Mouse (Mus musculus): ENCODE measurements around the gene Bcl2a1c.
A peak's percentile ranks its signal among the peaks of the same experiment; 100 is the strongest.
"Not testable (repeated sequence)": the region's sequence is repeated elsewhere in the genome, so short reads cannot be mapped to it uniquely, and the experiment has no call there.

Bcl2a1c gene

DNA sequence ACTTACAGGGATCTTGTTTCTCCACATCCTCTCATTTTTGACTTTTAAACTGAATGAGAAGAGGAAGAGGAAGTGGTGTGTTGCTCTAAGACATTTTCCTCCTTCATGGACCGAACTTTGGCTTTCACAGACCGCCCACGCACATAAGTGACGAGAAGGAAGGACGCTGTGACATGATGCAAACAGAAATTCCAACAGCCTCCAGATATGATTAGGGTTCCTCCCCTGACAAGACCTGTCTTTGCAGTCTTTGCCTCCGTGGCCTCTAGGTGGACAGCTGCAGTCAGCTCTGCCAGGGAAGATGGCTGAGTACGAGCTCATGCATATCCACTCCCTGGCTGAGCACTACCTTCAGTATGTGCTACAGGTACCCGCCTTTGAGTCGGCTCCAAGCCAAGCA lies at the start of gene Bcl2a1c:
Gene Bcl2a1c, plus strand, starts transcription at position 281 of the 400 bp plus-strand sequence.
- not testable (repeated sequence) for DNase-seq (ENCODE audit: low read depth, low spot score)

DNA sequence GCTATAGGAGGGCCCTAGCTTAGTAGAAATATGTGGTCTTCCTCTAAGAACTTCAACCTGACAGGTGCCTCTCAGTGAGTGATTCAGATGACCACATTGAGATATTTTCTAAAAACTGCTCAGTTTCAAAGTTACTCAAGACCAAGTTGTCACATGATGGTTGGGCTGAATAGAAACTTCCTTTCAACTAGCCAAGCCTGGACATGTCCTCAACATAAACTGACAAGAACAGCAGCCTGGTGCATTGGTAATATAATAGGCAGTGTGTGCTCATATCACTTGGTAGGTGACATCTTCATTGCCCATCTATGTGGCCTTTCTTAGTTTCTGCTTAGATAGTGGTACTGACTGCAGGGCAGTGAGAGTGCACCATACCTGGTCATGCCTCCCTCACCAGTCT lies 24.0 kb upstream of the Bcl2a1c start:
- not testable (repeated sequence) for DNase-seq (ENCODE audit: low read depth, low spot score)

GRCm38 (mm10) chr9:114311752-114312151 lies 18.2 kb upstream of the Bcl2a1c start:
- DNase-seq (ENCODE audit: low read depth, low spot score), result not testable (repeated sequence)

GRCm38 (mm10) chr9:114318021-114318420 lies 11.9 kb upstream of the Bcl2a1c start:
- DNase-seq (ENCODE audit: low read depth, low spot score), result peak; percentile 53

DNA sequence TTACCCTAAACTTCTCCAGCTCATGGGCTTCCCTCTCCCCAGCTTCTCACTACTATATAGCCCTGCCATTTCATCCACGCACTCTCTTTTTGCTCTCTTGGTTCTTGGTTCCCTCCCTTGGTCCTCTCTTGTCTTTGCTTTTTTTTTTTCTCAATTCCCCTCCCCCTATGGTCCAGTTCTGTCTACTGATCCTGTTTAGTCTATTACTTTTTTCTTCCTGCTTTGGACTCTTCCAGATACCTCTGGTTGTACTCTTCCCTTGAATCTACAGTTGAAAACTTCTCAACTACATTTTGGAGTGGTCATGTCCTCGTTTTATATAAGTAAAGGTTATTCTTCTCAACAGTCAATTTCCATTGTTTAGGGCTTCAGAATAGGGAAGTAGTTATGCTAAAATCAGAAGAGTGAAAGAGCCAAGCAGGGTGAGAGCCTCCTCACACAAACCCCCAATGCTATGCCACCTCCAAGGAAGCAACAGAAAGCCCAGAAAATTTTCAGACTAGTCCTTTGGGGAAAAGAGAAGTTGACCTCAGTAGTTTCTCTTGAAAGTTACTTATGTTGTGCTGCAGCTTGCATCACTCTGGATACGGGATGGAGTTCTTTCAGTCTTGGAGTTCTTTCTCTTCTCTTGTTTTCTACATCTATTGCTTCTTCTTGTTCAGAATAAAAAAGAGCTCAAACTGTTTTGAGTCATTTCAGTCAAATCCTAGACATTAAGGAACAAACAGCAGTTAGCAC lies 3.8 kb upstream of the Bcl2a1c start:
- no peak for DNase-seq (ENCODE audit: low read depth, low spot score)

DNA sequence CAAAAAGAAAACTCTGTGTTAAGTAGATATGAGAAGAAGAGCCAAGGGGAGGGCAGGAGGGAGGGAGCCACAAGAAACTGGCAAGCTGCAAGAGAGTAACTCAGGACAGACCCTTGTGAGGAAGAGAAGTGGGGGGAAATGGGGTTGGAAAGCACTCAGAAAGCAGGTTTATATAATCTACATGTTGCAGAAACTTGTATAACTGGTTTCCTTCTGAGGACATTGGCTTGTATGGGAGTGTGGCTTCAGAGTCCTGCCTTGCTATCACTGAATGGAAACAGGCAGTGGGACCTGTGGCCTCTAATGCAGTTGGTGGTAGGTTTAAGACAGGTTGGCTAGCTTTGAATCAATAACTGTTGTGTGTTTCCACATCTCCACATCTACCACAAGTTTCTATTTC lies 1.6 kb upstream of the Bcl2a1c start:
- not testable (repeated sequence) for DNase-seq (ENCODE audit: low read depth, low spot score)

DNA sequence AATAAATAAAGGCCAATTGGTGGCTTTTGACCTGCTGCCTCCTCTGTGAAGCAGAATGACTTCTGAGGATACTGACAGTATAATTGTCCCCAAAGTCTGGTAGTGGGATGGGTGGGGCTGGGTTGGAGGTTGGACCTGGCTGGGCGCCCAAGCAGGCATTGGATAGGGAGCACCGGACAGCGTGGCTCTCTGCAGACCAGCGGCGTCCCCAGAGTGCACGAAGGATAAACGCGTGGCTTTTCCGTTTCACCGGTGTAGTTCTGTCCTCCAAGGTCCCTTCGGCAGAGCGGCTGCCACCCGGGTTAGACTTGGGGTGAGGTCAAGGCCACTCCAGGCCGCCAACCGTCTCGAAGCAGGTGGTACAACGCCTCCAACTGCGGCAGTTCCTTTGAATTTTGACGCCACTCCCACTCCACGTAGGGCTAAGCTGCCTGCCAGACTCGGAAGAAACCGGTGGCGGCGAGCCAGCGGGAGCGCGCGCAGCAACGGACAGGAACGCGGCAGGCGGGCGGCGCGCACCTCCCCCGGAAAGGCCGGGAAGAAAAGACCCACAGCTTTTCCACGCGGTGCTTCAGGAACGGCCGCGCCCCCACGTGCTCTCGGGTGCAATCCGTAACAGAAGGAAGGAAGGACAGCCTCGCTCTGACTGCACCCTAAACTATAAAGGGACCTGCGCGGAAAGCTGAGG lies 38.0 kb downstream of the Bcl2a1c start:
- DNase-seq (ENCODE audit: low read depth, low spot score), result peak; percentile 84

DNA sequence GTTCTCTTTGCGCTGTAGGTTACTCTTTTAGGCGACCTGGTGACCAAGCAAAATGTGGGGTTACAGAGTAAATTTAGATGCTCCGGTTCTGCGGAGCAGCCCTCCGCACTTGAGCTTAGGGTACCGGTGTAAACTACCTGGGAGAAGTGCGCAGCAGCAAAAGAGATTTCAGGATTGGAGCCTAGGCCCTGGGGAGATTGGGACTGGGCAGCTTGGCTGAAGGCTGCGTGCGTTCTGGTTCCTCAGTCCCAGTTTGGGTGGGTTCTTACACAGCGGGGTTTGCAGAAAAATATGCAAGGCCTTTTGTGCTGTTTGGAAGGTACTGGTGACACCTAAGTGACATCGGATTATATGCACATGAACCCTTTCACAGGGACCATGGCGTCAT lies 38.5 kb downstream of the Bcl2a1c start:
- no peak for DNase-seq (ENCODE audit: low read depth, low spot score)

DNA sequence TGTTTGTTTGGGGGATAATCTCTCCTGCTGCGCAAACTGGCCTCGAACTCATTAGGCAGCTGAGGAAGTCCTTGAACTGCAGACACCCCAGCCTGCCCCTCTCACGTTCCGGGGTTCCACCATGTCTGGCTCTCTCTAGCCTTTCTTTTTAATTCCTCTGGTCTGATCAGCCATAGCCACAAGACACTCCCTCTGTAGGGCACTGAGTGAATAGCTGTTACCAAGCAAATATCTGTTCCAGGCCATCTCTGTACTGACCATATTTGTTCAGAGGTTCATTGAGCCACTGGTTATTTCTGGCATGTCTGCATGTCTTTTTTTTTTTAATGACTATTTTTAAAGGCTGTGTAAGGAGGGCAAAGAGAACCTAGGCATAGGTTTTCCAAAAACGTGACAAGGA lies 39.5 kb downstream of the Bcl2a1c start:
- not testable (repeated sequence) for DNase-seq (ENCODE audit: low read depth, low spot score)

GRCm38 (mm10) chr9:114371717-114372116 lies 41.8 kb downstream of the Bcl2a1c start:
- DNase-seq (ENCODE audit: low read depth, low spot score), result peak; percentile 58

DNA sequence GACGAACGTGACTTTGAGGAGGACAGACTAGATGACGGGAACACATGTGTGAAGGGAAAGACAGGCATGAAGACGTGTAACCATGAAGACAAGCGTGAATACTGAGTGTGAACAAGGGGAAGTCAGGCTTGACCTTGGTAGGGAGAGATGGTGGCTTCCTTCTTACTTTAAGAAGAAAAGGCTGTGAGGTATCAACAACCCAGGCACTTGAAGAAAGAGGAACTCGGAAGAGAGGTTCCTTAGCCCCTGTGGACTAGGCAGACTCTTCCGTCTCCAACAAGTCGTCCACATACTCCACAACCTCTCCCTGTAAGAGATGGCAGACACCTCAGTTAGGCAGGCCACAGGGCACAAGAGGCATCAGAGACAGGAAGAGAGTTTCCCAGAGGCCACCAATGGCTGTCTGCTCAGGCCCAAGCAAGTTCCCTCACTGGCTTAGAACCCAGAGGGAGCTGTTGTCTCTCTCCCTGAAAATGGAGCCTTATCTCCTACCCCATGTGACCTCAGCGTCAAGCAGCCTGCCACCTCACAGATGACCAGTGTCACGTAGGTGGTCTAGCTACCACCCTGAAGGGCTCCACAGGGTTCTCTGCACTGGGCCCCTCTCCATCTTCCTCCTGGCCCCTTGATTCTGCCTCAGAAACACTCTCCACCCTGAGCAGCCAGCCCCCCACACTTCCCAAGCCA lies 45.5 kb downstream of the Bcl2a1c start:
- no peak for DNase-seq (ENCODE audit: low read depth, low spot score)

DNA sequence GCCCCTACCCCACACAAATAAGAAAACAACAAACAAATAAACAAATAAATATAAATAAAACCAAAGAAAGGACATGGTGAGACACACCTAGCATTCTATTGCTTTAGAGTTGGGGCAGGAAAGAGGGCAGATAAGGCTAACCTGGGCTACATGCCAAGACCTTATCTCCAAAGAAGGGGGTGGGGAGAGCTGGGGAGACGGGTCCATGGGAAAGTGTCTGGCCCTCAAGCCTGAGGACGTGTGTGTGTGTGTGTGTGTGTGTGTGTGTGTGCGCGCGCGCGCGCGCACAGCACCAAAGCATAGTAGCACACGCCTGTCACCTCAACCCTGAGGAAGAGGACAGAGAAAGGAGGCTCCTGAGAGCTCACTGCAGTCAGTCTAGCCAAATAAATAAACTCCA lies 47.2 kb downstream of the Bcl2a1c start:
- no peak for DNase-seq (ENCODE audit: low read depth, low spot score)

DNA sequence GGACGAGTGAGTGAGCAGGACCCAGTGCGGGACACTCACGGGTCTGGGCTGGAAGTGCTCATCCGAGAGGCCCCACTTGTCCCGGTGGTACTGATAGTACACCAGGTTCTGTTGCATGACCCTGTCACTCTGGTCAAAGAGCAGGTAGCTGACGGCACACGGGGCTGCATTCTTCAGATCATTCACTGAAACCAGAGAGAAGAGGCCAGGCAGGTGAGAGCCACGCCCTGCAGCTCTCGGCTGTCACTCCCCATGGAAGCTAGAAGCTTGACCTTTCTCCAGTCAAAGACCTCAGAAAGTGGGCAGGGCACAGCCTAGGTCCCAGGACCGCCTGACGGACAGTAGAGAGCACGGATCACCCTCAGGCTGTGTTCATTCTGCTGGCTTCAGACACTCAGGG lies 49.9 kb downstream of the Bcl2a1c start:
- DNase-seq (ENCODE audit: low read depth, low spot score), result peak; percentile 45

All from ES-CJ7 (cell line).